Mouse (Mus musculus) induced T-regulatory cell, adult 2 months (primary cell): ENCODE results near the gene Tnfsf15.

ENCODE experiments used
- DNase-seq: peaks from one replicate; pipeline ENCODE4 v3.0.0-alpha.2; 2012; ENCODE audit warnings: low read depth

Gene Tnfsf15

DNA sequence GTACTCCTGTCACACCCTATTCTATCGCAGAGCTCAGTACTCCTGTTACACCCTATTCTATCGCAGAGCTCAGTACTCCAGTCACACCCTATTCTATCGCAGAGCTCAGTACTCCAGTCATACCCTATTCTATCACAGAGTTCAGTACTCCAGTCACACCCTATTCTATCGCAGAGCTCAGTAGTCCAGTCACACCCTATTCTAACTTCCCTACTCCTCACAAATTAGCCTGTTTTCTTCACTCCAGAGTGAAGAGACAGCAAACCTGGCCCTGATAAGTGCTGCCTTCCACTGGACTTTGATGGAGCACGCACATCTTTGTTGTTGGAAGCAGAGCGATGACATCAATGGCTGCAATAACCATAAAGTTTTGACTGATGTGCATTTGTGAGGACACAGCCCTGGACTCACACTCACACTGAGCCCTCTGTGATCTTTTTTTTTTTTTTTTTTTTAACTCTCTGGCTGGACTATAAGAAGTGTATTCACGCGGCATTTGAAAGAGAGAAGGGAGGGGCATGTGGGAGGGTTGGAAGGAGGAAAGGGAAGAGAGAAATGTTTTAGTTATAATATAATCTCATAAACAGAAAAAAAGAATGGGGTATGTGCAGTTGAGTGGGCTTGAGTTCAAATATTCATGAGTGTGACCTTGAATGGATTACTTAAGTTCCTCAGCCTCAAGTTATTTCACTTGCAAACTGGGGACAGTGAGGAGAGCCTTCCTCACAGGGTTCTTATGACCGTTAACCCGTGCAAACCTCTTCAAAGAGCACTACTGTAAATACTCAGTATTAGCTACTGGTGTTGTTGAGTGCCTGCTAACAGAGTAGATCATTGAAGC is 60.3 kb downstream of the Tnfsf15 start:
- no peak for DNase-seq

DNA sequence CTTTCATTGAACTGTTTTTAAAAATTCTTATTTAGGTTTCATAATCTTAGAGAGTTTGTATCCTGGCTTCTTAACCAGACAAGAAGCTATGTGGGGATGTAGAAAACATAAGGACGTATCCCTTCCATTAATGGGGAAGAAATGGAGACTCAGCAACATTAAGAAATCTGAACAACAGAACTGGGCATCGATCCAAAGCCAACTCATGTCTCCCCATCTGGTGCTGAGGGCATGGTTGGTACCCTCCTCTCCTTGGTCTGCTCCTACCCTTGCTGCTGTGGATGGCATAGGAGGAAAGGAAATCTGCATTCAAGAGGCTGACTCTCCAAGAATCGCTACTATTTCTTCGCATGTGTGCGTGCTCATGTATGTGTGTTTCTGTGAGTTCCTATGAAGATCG is 61.2 kb downstream of the Tnfsf15 start:
- DNase-seq: no peak

DNA sequence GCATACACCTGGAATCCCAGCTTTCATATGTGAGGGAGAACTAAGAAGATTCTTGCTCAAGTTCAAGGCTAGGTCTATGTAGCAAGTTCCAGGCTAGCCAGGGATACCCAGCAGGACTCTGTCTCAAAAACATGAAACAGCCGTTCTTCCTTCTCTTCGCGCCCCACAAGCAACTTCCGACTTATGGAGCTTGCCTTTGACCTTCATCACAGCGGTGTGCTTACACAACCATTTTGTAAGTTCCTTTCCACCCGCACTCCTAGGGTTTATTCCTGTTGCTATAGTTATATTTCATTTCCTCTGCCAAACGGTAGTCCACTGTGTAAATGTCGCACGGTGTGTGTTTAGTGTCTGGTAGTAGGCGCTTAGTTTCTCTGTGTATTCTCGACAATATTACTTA is 61.9 kb downstream of the Tnfsf15 start:
- DNase-seq: no peak

- no peak for DNase-seq
Measured at GRCm38 (mm10) chr4:63682441-63682840, 62.5 kb downstream of the Tnfsf15 start.

GRCm38 (mm10) chr4:63681557-63681956 is 63.4 kb downstream of the Tnfsf15 start:
- DNase-seq: no peak
